Mouse (Mus musculus): ENCODE measurements around the gene D8Ertd738e.

D8Ertd738e gene

GRCm38 (mm10) chr8:84202938-84203917 is 46.3 kb downstream of the D8Ertd738e start:
- peak; percentile 72 to 84 for DNase-seq (ENCODE audit: low spot score in 2 of 2)

GRCm38 (mm10) chr8:84202466-84202865 is 47.1 kb downstream of the D8Ertd738e start:
- peak; percentile 69 to 84 for DNase-seq (ENCODE audit: low spot score in 2 of 2)

GRCm38 (mm10) chr8:84201545-84202245 is 47.8 kb downstream of the D8Ertd738e start:
- peak; percentile 81 to 89 for DNase-seq (ENCODE audit: low spot score in 2 of 2)

GRCm38 (mm10) chr8:84200652-84201544 is 48.6 kb downstream of the D8Ertd738e start:
- DNase-seq (ENCODE audit: low spot score in 2 of 2) = peak; percentile 80 to 86

- no peak for DNase-seq (ENCODE audit: low spot score in 2 of 2)
Observed at GRCm38 (mm10) chr8:84200126-84200555, 49.4 kb downstream of the D8Ertd738e start.

- no peak for DNase-seq (ENCODE audit: low spot score in 2 of 2)
Observed at GRCm38 (mm10) chr8:84199348-84200125, 50.0 kb downstream of the D8Ertd738e start.

GRCm38 (mm10) chr8:84198871-84199270 is 50.6 kb downstream of the D8Ertd738e start:
- no peak for DNase-seq (ENCODE audit: low spot score in 2 of 2)

GRCm38 (mm10) chr8:84197922-84198774 is 51.4 kb downstream of the D8Ertd738e start:
- DNase-seq (ENCODE audit: low spot score in 2 of 2) = peak; percentile 86 to 89

GRCm38 (mm10) chr8:84197141-84197921 is 52.2 kb downstream of the D8Ertd738e start:
- DNase-seq (ENCODE audit: low spot score in 2 of 2) = peak; percentile 78 to 86

Data from urinary bladder, postnatal 36 days (tissue).